Mouse (Mus musculus): ENCODE results near the gene Cul7. TPM values are rescaled to one million over a fixed set of nuclear protein-coding genes. Genes with fewer than 3 reads are reported as not detected.

Cul7 gene
- polyA plus RNA-seq, 1 experiment from 2014 or later = 35.9 TPM

DNA sequence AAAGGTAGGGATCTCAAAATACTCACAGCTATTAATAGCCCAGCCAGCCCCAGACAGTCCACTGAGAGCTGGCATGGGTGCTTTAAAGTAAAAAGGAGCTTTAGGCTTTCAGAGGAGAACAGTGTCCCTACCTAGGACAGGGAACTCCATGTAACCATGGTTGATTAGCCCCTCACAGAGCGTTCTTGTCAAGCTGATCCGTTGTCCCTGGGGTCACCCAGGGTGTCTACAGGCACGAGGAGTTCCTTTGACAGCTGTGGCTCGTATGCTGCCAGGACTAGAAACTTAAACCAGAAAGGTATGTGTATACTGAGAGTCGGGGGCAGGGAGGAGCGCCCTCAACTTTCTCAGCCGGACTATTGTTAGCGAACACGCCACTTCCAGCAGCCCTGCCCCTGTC, 28.8 kb downstream of the Cul7 start:
- Histone ChIP-seq H3K4me2 (replicated peaks) (peak overlapping the region; percentile 62; the same call in 1 of the 2 replicates), H3K36me3 (peaks cover 44% of the 10 kb centered on the region), H3K9ac (replicated peaks) (peak overlapping the region; percentile 80; the same call in 1 of the 2 replicates), H3K27me3 (no peaks in the 10 kb centered on the region), H3K9me3 (no peaks in the 10 kb centered on the region), H3K27ac (replicated peaks) (no peak overlapping the region), H3K4me3 (peak overlapping the region; percentile 99; the same call in 1 of the 2 replicates), H3K4me1 (peaks cover 34% of the 10 kb centered on the region)
- ATAC-seq (replicated peaks) = no peak
- WGBS = 68% methylated on average over 9 of the region's 9 CpGs

DNA sequence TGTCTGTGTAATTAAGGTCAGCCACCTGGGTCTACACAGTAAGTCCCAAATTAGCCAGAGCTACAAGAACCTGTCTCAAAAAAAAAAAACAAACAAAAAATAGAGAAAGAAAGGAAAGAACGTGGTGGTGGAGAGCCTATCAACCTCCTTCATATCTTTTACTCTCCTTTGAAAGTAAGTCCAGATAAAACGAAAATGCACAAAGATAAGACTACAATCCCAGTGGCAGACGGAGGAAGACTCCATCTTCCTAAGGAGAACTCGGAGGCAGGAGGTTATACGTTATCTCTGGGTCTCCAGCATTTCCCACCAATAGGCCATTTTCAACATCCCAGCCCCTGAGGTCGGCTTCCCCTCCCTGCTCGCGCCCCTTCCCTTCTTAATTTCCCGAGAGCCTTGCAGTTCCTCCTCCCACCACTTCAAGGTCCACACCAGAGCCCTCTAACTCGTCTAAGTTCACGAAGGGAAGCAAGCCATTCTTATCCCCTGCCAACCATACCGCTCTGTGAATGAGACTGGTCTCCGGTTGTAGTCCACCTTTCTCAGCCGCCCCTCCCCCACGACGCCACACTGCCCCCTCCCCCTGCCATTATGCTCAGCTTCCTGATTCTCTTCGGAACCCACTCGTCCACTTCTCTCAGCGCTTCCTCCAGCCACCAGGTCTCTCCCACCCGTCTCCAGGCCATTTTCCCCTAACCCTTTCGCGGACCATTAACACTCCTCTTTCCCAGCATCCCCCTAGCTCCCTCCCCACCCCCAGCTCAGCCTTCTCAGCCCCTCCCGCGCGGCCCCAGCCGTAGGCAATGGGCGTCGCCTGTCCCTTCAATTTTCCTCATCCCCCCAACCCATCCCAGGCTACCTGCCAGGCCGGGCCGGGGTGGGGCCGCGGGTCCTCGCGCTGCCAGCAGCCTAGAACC, 30.0 kb downstream of the Cul7 start:
- WGBS = under 1% methylated on average over 34 of the region's 34 CpGs
- no peaks in the 10 kb centered on the region for H3K27me3 ChIP-seq
- peak overlapping the region; percentile 62 for H3K4me2 ChIP-seq (replicated peaks)
- H3K4me3 ChIP-seq = peak overlapping the region; percentile 99
- H3K36me3 ChIP-seq = peaks cover 52% of the 10 kb centered on the region
- H3K4me1 ChIP-seq = peaks cover 26% of the 10 kb centered on the region
- ATAC-seq (replicated peaks) = peak; percentile 14
- H3K9ac ChIP-seq (replicated peaks) = peak overlapping the region; percentile 80
- H3K27ac ChIP-seq (replicated peaks) = peak overlapping the region; percentile 94
- H3K9me3 ChIP-seq = no peaks in the 10 kb centered on the region

DNA sequence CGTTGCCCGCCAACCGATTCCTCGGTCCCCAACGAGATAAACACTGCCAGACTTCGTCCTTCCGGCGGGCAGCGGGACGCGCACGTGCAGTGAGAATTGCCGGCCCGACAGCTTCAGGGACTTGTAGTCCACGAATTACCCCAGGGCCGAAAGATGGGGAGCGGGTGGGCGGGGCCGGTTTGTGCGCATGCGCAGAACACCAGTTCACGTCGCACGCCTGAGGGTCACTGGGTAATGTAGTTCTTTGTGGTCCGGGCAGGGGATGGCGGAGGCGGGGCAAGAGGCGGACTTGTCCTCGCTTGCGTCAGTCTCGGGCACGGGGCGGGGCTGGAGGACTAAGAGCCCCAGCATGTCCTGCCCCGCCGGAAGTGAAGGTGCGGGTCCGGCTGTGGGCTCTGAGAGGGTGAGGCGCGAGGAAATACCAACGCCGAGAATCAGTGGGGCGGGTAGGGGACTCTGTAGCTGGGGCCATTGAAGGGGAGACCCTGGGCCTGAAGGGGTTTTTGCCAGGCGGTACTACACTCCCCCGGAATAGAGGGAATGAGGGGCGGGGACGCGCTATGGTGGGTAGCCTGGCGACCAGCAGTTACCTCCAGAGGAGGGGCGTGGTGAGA, 30.7 kb downstream of the Cul7 start, which contains the start of gene Klhdc3:
Gene Klhdc3, minus strand, starts transcription at position 155 of the 614 bp plus-strand sequence.
- peak within 1 kb of the TSS; percentile 99 for H3K4me3 ChIP-seq
- H3K4me1 ChIP-seq = peaks cover 26% of the 10 kb centered on the region
- H3K27ac ChIP-seq (replicated peaks) = peak within 1 kb of the TSS; percentile 94
- H3K9ac ChIP-seq (replicated peaks) = peak within 1 kb of the TSS; percentile 80
- no peaks in the 10 kb centered on the region for H3K27me3 ChIP-seq
- ATAC-seq (replicated peaks) = peak; percentile 97
- WGBS = under 1% methylated on average over 49 of the region's 49 CpGs
- H3K4me2 ChIP-seq (replicated peaks) = peak within 1 kb of the TSS; percentile 87
- H3K36me3 ChIP-seq = peaks cover 52% of the 10 kb centered on the region
- H3K9me3 ChIP-seq = no peaks in the 10 kb centered on the region

DNA sequence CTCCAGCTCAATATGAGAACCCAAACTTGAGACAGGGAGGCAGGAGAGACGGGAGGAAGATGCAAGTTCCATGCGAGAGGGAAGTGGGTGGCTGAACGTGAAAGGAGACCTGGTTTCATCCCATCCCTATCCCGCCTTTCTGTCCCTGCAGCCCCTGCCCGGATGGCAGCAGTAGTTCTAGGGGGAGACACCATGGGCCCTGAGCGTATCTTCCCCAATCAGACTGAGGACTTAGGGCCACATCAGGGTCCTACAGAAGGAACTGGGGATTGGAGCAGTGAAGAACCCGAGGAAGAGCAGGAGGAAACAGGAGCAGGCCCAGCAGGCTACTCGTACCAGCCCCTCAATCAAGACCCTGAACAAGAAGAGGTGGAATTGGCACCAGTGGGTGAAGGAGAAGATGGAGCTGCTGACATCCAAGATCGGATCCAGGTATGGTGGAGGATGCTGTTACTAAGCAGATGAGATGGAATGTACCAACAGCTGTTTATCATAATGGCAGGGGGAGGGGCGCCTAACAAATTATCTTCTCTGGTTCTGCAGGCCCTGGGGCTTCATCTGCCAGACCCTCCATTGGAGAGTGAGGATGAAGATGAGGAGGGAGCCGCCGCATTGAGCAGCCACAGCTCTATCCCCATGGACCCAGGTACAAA, 31.5 kb downstream of the Cul7 start:
- peak overlapping the region; percentile 53 for H3K9ac ChIP-seq (replicated peaks)
- peak overlapping the region; percentile 87 for H3K4me2 ChIP-seq (replicated peaks)
- H3K27ac ChIP-seq (replicated peaks) = peak overlapping the region; percentile 65; the same call in 1 of the 2 replicates
- ATAC-seq (replicated peaks) = peak; percentile 6; the same call in 1 of the 2 replicates
- 27% methylated on average over 12 of the region's 12 CpGs for WGBS
- peak overlapping the region; percentile 99 for H3K4me3 ChIP-seq
- peaks cover 26% of the 10 kb centered on the region for H3K4me1 ChIP-seq
- H3K36me3 ChIP-seq = peaks cover 52% of the 10 kb centered on the region
- no peaks in the 10 kb centered on the region for H3K27me3 ChIP-seq
- H3K9me3 ChIP-seq = no peaks in the 10 kb centered on the region

DNA sequence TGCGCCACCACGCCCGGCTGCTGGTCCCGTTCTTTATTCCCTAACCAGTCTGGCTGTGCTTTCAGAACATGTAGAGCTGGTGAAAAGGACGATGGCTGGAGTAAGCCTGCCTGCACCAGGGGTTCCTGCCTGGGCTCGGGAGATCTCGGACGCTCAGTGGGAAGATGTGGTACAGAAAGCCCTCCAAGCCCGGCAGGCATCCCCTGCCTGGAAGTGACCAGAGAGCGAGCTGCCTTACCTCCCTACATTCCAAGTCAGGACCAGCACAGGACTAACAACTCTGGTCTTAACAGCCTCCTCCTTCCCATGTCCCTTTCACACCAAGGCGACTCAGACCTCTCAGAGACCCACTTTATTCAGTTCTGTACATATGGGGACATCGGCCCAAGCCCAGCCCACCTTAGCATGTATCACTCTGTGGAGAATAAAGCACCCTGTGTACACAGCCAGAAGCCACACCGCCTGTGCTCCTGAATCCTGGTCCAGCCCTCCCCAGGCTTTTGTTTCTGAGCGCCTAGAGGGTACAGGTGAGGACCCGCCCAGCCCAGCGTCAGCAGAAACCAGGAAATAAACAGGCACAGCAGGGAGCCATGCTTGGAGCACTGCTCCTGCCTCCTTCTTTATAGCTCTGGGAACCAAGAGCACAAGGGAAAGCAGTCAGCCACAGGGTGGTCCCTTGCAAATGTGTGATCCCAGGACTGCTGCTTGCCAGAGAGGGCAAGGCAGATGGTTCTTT, 32.7 kb downstream of the Cul7 start:
- WGBS = 79% methylated on average over 16 of the region's 16 CpGs
- H3K36me3 ChIP-seq = peaks cover 52% of the 10 kb centered on the region

DNA sequence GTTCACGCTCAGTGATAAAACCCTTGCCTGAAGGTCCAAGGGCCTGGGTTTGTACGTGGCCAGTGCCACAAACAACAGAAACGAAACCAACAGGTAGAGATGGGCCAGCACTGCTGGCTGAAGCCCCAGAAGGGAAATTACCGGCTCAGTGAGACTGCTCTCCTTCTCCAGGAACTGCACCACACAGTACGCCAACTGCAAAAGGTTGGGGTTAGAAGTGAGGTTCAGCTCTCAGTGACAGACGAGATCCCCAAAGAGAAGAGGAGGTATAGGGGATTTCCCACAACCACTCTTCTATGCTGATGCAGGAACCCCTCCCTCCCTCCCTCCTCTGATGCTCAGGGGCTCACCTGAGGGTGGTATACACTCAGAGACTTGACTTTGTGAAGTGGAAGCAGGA, 35.8 kb downstream of the Cul7 start:
- no peaks in the 10 kb centered on the region for H3K9me3 ChIP-seq
- 93% methylated on average over 6 of the region's 6 CpGs for WGBS
- ATAC-seq (replicated peaks) = no peak
- no peaks in the 10 kb centered on the region for H3K27me3 ChIP-seq
- no peak overlapping the region for H3K9ac ChIP-seq (replicated peaks)
- peaks cover 8% of the 10 kb centered on the region for H3K4me1 ChIP-seq
- peaks cover 49% of the 10 kb centered on the region for H3K36me3 ChIP-seq
- H3K27ac ChIP-seq (replicated peaks) = no peak overlapping the region
- no peak overlapping the region for H3K4me3 ChIP-seq
- no peak overlapping the region for H3K4me2 ChIP-seq (replicated peaks)

More for the DNA sequence above, 32.7 kb downstream of the Cul7 start:
- peaks cover 26% of the 10 kb centered on the region for H3K4me1 ChIP-seq
- H3K9ac ChIP-seq (replicated peaks) = no peak overlapping the region
- H3K27ac ChIP-seq (replicated peaks) = no peak overlapping the region
- H3K4me3 ChIP-seq = no peak overlapping the region
- no peak for ATAC-seq (replicated peaks)
- H3K9me3 ChIP-seq = no peaks in the 10 kb centered on the region
- H3K4me2 ChIP-seq (replicated peaks) = no peak overlapping the region
- H3K27me3 ChIP-seq = no peaks in the 10 kb centered on the region

DNA sequence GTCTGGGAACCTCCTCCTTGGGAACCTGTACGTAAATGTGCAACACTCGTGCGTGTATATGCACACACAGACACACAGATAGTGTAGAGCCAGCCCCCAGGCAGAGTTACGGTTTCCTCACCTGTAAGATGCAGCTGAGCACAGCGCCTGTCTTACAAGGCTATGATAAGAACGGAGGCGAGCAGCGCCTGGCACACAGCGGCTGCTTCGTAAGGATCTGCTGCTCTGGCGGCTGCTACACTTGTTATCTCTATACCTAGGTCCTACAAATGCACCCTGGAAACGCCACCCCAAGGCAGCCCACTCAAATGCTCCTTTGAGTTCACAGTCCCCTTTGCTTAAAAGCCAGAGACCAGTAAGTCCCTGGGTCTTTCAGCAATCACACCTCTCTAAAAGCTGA, 40.5 kb downstream of the Cul7 start:
- no peak for ATAC-seq (replicated peaks)
- H3K27ac ChIP-seq (replicated peaks) = no peak overlapping the region
- H3K4me2 ChIP-seq (replicated peaks) = no peak overlapping the region
- H3K4me1 ChIP-seq = no peaks in the 10 kb centered on the region
- H3K27me3 ChIP-seq = no peaks in the 10 kb centered on the region
- WGBS = 96% methylated on average over 12 of the region's 12 CpGs
- H3K9me3 ChIP-seq = no peaks in the 10 kb centered on the region
- H3K36me3 ChIP-seq = peaks cover 18% of the 10 kb centered on the region
- H3K4me3 ChIP-seq = no peak overlapping the region
- no peak overlapping the region for H3K9ac ChIP-seq (replicated peaks)

DNA sequence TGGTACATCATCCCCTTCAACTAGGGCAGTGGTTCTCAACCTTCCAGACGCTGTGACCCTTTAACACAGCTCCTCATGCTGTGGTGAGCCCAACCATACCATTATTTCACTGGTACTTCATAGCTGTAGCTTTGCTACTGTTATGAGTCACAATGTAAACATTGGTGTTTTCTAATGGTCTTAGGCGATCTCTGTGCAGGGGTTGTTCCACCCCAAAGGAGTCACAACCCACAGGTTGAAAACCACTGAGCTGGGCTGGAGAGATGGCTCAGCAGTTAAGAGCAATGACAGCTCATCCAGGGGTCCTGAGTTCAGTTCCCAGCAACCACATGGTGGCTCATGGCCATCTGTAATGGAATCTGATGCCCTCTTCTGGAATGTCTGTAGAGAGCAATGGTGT, 41.3 kb downstream of the Cul7 start:
- Histone ChIP-seq H3K4me3 (no peak overlapping the region), H3K4me2 (replicated peaks) (no peak overlapping the region), H3K4me1 (no peaks in the 10 kb centered on the region), H3K27ac (replicated peaks) (no peak overlapping the region), H3K36me3 (peaks cover 11% of the 10 kb centered on the region; the same call in 1 of the 2 replicates), H3K27me3 (no peaks in the 10 kb centered on the region), H3K9me3 (no peaks in the 10 kb centered on the region), H3K9ac (replicated peaks) (no peak overlapping the region)
- no peak for ATAC-seq (replicated peaks)
- 97% methylated on average over 2 of the region's 2 CpGs for WGBS

DNA sequence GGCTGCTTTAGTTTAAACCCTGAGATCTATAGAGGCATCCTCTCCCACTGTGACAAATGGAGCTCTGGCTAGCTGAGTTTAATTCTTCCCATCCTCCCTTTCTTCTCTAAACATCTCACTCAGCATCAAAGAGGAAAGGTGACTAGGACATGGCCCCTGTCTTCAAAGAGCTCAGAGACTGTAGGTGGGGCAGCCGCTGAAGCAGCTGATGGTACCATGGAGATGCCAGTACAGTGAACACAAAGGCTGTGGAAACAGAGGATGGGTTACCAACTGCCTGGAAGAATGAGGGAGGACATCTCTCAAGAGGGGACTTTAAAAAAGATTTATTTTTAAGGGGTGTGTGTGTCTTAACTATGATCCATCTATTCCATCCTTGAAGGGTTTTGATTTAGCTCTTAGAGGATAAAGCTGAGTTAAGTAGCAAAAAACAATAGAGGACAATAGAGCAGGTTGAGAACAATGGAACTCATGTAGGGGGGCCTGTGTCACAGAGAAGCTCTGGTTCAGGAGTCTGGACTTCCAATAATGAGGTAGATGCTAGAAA, 44.5 kb downstream of the Cul7 start:
- no peak overlapping the region for H3K27ac ChIP-seq (replicated peaks)
- no peak overlapping the region for H3K4me3 ChIP-seq
- H3K27me3 ChIP-seq = no peaks in the 10 kb centered on the region
- H3K4me2 ChIP-seq (replicated peaks) = no peak overlapping the region
- no peaks in the 10 kb centered on the region for H3K4me1 ChIP-seq
- no peak for ATAC-seq (replicated peaks)
- no peak overlapping the region for H3K9ac ChIP-seq (replicated peaks)
- WGBS = 78% methylated on average over 1 of the region's 1 CpGs
- H3K36me3 ChIP-seq = peaks cover 8% of the 10 kb centered on the region; the same call in 1 of the 2 replicates
- H3K9me3 ChIP-seq = no peaks in the 10 kb centered on the region

DNA sequence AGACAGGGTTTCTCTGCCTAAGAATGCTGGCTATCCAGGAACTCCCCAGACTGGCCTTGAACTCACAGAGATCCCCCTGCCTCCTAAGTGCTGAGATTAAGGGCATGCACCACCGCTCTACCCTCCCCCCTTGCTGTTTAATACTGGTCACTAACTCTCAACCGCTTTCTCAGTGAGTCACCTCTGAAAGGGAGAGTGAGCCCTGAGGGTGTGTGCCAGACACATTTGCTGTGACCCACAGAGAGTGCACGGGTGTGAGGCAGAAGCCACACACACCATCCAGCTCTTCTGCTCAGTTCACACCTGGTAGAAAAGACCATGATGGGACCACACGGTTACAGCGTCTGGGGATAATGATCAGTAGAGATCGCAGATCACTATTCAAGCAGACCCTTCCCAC, 48.4 kb downstream of the Cul7 start:
- H3K27me3 ChIP-seq = no peaks in the 10 kb centered on the region
- H3K4me3 ChIP-seq = no peak overlapping the region
- H3K4me1 ChIP-seq = peaks cover 26% of the 10 kb centered on the region
- H3K27ac ChIP-seq (replicated peaks) = no peak overlapping the region
- WGBS = 93% methylated on average over 6 of the region's 6 CpGs
- peaks cover 8% of the 10 kb centered on the region; the same call in 1 of the 2 replicates for H3K36me3 ChIP-seq
- no peak for ATAC-seq (replicated peaks)
- no peak overlapping the region for H3K9ac ChIP-seq (replicated peaks)
- H3K9me3 ChIP-seq = no peaks in the 10 kb centered on the region
- no peak overlapping the region for H3K4me2 ChIP-seq (replicated peaks)

DNA sequence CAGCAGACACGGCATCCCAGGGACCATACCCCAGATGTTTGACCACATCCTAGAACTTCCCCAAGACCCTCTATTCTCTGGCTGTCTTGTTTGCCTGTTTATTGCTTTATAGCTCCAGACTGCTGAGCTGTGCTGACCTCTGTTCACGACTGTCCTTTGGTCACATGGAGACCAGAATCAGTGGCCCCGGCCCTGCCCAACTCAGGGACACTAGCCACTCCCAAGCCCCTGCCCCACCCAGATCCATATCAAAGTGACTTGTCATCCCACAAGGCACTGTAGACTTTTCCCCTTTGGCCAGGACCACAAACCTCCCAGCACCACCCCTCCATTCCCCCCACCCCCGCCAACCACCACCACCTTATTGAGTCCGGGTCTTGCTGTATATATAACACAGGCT, 49.1 kb downstream of the Cul7 start:
- Histone ChIP-seq H3K36me3 (peaks cover 8% of the 10 kb centered on the region; the same call in 1 of the 2 replicates), H3K4me2 (replicated peaks) (no peak overlapping the region), H3K27ac (replicated peaks) (no peak overlapping the region), H3K4me3 (no peak overlapping the region), H3K9ac (replicated peaks) (no peak overlapping the region), H3K9me3 (no peaks in the 10 kb centered on the region), H3K4me1 (peaks cover 32% of the 10 kb centered on the region), H3K27me3 (no peaks in the 10 kb centered on the region)
- WGBS = 92% methylated on average over 5 of the region's 5 CpGs
- ATAC-seq (replicated peaks) = no peak
